Mouse (Mus musculus) T-helper 1 cell (primary cell): ENCODE data around the gene Tfam.

Experiments used
- in situ Hi-C: fragments of 300-600 bp; cut with MboI, MseI; formaldehyde crosslinking; loops from one replicate; pipeline ENCODE4 v1.15.1; 2025; ENCODE audit warnings: high pct_unique_total_duplicates

Gene Tfam

DNA sequence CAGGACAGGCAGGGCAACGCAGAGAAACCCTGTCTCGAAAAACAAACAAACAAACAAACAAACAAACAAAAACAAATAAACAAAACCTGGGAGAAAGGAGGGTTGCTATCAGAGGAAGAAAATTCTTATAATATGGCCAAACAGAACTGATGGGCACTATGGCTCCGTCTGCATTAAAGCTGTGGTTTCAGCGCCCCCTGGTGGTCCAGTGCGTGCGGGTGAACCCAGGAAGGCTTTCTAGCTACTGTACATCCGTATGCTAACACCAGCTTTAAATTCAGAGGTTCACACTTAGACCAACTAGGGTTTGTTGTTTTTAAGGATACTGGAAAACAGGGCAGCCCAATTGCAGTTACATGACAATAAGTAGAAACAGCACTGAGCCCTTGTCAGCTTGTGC, 12.2 kb downstream of the Tfam start:
- in situ Hi-C loops: no loop called here

DNA sequence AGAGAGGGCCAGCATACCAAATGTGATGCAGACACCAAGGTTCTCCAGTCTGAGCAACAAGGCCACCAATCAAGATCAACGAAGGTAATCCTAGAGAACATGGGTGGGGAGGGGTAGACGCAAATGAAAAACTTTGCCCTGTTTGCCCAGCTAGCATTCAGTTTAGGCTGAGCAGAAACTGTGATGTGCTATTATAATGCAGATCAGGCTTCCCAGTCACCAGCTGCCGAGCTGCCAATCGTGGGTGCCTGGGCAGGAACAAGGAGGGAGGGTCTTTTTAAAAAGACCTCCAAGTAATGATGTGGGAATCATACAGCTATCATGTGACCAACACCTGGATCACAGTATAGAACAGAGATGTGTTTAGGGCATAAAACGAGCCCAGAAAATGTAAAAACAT, 15.0 kb downstream of the Tfam start:
- in situ Hi-C loops: no loop called here

DNA sequence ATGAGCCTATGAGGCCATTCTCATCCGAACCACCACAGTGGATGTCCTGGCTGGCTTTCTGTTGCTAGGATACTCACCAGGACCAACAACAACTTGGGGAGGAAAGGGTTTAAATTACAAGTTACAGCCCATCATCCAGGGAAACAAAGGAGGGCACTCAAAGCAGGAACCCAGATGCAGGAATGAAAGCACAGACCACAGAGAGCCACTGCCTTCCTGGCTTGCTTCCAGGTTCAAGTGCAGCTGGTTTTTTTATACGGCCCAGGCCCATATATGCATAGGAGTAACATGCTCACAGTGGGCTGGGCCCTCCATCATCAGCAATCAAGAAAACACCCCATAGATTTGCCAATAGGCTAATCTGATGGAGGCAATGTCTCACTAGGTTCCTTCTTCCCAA, 15.4 kb downstream of the Tfam start:
- in situ Hi-C loops: no loop called here

DNA sequence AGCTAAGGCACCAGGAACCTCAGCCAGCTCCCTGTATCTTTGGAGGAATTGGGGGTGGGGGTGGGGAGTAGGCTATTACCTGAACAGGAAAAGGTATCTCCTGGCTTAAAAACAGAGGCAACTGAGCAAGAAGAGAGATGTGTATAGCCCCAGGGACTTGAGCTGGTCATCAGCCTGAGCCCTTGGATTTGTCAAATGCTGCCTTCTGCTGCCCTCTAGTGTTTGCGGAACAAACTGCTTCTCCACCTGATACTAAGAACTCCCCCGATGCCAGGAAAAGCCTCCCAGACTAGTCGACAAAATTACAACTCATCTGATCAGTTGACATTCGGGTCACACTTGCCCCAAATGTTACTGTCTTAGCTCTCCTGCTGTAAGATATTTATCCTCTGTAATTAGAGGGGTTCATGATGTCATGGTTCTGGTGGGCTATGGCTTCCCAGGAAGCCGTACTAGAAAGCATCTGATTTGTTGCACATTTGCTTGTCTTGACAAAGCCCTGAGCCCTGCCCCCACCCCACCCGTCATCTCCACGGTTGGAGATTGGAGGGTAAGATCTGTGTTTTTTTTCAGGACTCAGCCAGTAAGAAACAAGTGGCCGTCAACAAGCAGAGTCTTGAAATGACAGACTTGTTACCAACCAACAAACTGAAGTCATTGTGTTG, 19.7 kb downstream of the Tfam start:
- in situ Hi-C loops: no loop called here

DNA sequence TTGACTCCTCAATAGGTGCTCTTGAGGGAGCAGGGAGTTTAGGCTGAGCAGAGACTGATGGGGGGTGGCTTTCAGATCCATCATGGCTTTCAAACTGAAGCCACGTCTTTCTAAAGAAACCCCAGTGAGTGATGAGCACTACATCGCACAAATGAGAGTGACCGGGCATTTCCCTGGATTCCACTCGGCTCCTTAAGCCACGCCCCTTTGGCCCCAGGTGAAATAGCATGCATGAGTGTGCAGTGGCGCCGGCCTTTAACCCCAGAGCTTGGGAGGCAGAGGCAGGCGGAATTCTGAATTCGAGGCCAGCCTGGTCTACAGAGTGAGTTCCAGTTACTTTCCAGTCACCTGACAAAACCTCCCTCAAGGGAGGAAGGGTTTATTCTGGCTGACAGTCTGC, 22.1 kb downstream of the Tfam start:
- in situ Hi-C loops: no loop called here

DNA sequence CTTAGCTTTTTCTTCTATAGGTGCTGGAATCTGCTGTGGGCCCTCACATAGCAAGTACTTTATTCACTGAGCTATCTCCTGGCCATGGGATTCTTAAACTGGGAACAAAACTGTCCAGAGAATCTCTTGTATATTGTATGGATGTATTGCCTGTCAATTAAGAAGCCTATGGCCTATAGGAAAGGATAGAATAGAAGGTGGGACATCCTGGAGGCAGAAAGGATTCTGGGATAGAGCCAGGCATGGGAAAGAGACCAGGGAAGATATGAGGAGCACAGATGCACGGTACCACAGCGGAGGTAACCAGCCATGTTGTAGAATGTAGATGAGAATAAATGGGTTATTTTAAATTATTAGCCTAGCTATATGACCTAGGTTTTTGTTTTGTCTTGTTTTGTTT, 36.6 kb downstream of the Tfam start:
- in situ Hi-C loops: loop anchor here (10.0 kb wide), 1 partner anchor 887 kb away; no protein-coding TSS in a partner anchor

DNA sequence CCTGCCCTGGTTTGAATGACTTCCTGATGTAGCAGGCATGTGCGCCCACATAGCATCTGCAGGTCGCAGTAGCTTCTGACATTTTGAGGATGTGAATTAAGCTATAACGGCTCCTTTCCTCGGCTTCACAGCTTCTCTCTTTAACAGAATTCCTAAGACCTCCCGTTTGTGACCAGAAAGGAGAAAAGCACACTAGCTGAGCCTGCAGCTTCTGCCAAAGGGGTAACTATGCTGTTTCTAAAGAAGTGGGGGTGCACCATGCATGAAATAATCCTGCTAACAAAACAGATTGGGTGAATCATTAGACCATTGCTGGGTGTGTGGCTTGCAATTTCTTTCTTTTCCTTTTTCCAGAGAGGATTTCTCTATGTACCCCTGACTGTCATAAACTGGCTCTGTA, 37.1 kb downstream of the Tfam start:
- in situ Hi-C loops: loop anchor here (10.0 kb wide), 1 partner anchor 886 kb away; no protein-coding TSS in a partner anchor

DNA sequence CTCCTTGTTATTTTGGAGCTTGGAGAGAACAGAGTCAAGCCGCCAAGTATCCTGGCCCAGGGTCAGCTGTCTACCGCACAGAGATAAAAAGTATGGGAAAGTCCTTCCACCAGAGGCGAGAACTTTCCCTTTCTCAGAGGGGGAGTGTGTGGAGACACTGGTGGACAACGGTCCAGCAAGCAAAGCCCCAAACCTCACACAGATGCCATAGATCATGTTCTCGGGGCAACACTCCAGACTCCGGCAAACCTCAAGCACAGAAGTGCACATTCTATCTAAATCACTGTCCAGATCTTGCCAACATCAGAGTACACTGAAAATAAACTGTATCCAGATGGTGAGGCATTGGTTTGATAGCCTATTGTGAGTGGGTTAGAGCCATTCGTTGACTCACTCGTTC, 39.4 kb downstream of the Tfam start:
- in situ Hi-C loops: no loop called here

DNA sequence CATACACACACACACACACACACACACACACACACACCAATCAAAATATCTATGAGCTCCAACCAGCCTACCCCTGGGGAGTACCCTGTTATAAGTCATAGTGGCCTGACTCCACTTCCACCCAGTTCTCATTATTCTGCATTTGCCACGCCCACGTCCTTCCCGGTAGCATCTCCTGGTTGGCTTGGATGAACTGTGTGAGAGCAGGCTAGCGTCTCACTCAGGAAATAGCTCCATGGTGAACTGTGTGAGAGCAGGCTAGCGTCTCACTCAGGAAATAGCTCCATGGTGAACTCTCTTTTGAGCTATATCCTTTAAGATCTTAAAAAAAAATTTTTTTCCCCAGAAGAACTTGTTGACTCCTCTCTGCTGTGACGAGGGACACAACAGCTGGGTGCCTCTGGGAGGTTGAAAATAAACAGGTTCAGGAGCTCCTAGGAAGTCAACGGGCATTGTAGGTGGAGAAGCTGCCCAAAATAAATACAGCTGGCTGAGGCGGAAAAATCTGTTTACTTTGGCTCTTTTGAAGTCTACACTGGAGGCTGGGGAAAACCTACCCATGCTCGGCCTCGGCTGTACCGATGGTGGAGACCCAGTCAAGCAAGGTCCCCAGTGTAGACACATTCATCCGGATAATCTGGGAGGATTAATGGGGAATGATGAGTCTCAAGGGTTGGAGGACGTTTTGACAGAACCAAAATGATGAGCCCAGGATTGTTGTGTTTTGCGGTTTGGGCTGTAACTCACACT, 40.9 kb downstream of the Tfam start:
- in situ Hi-C loops: no loop called here

DNA sequence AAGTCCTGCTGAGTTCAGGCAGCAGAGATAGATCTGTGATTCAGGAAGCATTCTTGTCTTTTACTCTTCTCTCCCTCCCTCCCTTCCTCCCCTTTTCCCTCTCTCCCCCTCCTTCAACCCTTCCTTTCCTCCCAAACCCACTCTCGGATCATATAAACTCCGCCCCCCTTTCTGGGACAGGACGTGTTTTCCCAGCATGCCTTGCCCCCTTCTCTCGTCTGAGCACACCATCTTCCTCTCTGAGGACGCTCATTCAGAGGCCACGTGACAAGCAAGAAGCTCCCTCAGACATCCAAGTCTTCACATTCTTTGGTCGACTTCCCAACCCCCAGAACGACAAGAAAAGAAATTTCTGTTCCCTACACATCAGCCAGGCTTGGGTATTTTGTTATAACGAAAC, 42.6 kb downstream of the Tfam start:
- in situ Hi-C loops: no loop called here

DNA sequence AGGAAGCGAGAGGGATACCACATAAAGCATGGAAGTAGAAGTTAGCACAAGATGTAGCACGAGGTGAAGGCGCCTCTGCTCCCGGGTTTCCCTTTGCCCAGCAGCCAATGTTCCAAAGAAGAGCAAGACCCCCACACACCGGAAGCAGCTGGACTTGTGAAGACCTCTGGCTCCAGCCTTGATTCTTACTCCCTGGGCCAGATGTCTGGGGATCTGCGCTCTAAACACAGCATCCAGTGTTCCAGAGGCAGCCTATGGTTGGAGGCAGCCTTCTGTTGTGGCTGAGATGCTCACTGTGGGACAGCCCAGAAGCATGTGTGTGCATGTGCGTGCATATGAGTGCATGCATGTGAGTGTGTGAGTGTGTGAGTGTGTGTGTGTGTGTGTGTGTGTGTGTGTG, 43.4 kb downstream of the Tfam start:
- in situ Hi-C loops: no loop called here

DNA sequence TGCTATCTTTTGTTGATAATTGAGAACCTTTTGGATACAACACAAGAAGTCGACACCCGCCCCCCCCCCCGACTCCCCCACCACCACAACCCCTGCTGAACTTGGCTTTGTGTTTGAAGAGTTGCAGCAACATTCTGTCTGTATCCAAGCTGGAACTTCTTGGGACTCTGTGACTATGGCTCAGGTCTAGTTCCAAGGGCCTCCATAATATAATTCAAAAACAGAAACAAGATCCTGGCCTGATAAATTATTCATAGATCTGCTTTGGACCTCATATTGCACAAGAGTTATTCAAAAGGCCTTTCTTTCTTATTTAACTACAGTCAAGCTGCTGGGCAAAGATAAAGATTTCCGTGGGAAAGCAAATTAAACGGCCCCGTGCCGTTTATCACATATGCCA, 44.8 kb downstream of the Tfam start:
- in situ Hi-C loops: no loop called here

DNA sequence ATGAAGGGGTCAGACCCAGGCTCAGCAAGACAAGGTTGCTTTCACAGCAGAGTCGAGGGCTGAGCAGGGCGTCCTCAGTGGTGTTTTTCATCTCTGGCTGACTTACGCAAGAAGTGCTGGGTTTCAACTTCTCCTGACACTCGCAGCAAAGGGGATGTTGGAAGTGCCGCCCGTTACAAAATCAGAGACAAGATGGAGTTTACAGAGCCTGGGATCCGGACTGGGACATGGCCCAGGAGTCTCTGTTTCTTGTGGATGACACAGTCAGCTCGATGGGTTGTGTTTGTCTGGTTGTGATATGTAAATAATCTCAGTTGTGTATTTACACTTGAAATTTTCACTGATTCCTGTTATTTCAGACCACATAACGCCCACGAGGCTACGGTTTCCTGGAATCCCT, 45.2 kb downstream of the Tfam start:
- in situ Hi-C loops: no loop called here

DNA sequence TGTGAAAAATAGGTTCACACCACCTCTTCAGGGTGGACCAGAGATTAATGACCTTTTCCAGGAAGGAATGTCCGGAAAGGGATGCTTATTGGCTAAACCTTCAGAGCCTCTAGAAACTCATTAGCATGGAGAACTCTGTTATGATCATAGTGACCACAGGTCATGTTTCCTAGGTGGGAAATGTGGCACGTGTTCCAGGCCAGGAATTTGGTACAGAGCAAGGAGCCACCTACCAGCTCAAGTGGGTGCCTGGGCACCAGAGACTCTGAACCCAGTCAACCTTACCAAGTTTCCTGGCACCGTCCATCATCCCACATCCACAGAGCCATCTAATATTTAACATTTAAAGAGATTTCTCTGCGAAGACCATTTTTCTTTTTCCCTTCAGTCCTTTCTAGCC, 49.4 kb downstream of the Tfam start:
- in situ Hi-C loops: no loop called here

DNA sequence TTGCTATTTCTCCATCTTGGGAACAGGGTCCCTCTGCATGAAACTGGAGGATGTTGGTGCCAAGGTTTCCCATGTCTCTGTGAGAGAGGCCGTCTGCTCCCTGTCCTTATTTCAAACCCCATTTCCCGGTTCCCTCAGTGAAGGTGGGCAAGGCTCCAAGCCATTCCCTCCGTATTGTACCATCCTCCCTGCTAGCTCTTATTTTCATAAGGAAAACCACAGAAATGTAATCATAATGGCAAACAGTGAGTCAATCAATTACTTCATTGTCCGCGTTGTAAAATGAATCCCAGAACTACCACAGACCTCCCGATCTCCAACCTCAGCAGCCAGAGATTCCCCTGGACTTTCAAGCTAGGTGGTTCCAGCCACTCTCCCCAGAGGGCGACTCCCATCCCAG, 53.0 kb downstream of the Tfam start:
- in situ Hi-C loops: no loop called here

DNA sequence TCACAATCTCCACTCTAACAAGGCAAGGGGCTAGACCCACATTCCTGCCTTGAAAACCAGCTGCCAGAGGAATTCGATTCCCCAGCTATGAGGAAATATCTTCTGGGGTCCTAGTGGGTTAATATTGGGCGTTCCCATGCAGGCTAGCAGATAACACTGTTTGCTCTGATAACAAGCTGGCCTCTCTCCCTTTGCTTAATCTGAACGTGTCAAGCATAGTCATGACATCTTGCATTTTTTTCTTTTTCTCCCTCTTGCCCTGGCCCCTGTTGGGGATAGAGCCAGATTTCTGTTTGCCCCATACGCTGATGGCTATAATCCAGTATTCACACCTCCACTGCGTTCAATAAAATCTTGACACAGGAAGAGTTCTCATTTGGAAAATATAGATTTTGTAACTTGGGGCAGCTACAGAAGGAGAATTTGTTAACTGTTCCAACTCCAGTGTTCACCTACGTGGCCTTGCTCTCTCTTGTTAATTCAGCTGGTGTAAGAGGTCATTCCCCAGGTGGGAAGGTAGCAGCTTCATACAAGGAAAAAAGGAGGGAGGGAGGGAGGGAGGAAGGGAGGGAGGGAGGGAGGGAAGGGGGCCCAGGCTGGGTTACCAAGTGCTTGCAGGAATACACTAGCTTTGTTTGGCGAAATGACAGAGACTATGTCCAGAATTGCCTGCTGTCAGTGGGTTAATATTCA, 54.6 kb downstream of the Tfam start:
- in situ Hi-C loops: no loop called here

DNA sequence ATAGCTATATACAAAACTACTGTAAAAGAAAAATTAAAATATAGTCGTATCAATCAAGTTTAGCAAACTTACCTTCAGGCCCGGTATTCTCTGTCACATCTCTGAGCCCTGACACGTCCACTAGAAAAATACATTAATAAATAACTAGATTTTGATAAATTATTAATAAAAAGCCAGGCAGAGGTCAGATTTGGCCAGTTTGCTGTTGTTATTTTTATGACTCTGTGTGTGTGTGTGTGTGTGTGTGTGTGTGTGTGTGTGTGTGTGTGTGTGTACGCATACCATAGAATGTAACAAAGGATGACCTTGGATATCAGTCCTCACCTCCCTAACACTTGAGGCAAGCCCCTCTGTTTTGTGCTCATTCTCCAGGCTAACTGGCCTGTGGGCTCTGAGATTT, 56.1 kb downstream of the Tfam start:
- in situ Hi-C loops: no loop called here

DNA sequence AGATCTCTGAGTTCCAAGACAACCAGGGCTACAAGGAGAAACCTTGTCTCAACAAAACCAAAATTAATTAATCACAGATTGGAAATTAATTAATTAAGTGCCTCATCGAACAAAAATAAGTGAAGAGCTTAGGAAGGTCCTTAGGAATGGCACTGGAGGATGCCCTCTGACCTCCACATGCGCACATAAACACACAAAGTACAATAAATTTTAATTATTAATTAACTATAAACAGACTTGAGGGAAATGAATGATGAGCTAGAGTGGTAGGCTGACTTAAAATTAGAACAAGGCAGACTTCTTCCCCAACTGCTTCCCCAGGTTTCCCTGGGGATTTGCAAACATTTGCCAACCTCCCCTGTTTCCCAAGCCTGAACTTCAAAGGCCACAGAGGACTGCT, 57.0 kb downstream of the Tfam start:
- in situ Hi-C loops: no loop called here

DNA sequence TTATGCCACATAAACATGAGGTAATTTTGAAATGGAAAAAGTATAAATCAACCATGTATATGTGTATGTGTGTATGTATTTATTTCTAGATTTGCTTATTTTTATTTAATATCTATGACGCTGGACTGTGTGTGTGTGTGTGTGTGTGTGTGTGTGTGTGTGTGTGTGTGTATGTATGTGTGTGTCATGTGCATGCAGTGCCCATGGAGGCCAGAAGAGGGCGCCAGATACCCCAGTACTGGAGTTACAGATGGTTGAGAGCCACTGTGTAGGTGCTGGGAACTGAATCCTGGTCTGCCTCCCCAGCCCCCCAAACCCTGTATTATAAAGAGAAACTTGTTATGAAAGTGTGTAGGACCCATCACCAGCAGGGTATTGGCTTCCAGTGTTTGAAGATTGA, 58.0 kb downstream of the Tfam start:
- in situ Hi-C loops: no loop called here

DNA sequence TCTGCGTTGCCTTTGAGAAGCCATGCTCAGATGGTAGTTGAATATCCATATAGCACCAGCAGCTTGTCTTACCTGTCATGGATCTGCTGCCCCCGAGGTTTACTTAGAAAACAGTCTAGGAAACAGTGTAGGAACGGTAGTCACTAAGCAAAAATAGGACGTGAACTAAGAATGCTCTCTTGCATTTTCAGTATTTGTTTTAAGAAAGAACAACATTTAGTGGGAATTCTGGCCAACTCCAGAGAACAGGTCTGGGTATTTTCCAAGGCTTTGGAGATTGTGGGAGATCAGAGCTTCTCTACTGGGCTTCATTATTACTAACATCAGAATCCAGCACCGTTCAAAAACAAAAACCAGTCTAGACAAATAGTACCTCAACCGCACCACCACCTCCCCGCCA, 60.9 kb downstream of the Tfam start:
- in situ Hi-C loops: no loop called here

DNA sequence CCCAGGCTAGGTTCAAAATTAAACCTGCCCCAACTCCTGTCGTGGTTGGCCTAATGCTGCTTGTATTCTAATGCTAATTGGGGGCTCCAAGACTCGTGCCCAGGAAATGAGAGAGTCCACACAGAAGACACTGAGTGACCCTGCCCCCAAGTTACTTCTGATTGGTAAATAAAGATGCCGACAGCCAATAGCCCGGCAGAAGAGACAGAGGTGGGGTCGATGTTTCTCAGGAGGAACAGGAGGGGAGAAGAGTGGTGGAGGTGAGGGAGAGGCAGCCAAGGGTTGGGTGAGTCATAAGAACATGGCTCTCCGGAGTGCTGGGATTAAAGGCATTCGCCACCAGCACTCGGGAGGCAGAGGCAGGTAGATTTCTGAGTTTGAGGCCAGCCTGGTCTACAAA, 61.7 kb downstream of the Tfam start:
- in situ Hi-C loops: no loop called here
